Mouse (Mus musculus) embryonic fibroblast, embryonic 13.5 days (primary cell): ENCODE results near the gene Eomes.

ENCODE experiments used
- CTCF ChIP-seq: IDR thresholded peaks from 2 replicates; pipeline ENCODE4 v1.5.1; 2011; ENCODE audit warnings: mild to moderate bottlenecking, control low read depth, low read length, moderate library complexity, borderline replicate concordance; ENCODE audit not compliant: insufficient read depth
- POLR2A ChIP-seq: IDR thresholded peaks from 2 replicates; pipeline ENCODE4 v1.6.1; 2011; ENCODE audit warnings: low read depth, mild to moderate bottlenecking, control low read depth, low read length, moderate library complexity

- TF ChIP-seq CTCF: no peak
- no peak for TF ChIP-seq POLR2A
Observed at GRCm38 (mm10) chr9:118504656-118505055, 26.6 kb downstream of the Eomes start.
